Mouse (Mus musculus) CH12.LX (cell line): ENCODE results near the gene Gm13889. TPM values are rescaled to one million over a fixed set of nuclear protein-coding genes. Genes with fewer than 3 reads are reported as not detected.

Experiments
- DNase-seq: peaks from one replicate; pipeline ENCODE4 v3.0.0-alpha.2; 2013; ENCODE audit errors: extremely low read depth
- H3K27ac ChIP-seq: 2 replicates; pipeline ENCODE4 v1.5.1; 2012; ENCODE audit warnings: low read depth, mild to moderate bottlenecking, control low read depth, moderate library complexity; ENCODE audit not compliant: insufficient read depth
- H3K27me3 ChIP-seq: replicated peaks from 2 replicates; pipeline ENCODE3; 2012; ENCODE audit warnings: inconsistent platforms
- H3K36me3 ChIP-seq, 2 experiments: replicated peaks in 1 of 2; 2 replicates each; pipeline versions ENCODE3 to v1.6.1; 2012; ENCODE audit warnings: inconsistent platforms in 1 of 2, low read length in 1 of 2, mild to moderate bottlenecking in 1 of 2, mixed read lengths in 1 of 2, moderate library complexity in 1 of 2; ENCODE audit not compliant: control insufficient read depth in 1 of 2, insufficient read depth in 1 of 2
- H3K4me1 ChIP-seq, 2 experiments: 2 replicates each; pipeline ENCODE4 v1.6.1; 2012; ENCODE audit warnings: inconsistent platforms in 1 of 2, moderate library complexity in 1 of 2; ENCODE audit not compliant: insufficient read depth in 2 of 2, control insufficient read depth in 1 of 2
- H3K4me2 ChIP-seq: 2 replicates; pipeline ENCODE4 v1.6.1; 2012; ENCODE audit warnings: low read depth, mild to moderate bottlenecking, control low read depth; ENCODE audit not compliant: poor library complexity, insufficient read depth, severe bottlenecking
- H3K4me3 ChIP-seq, 3 experiments: fragments of 150-350 bp in 1 of 3; sonication (generic) in 1 of 3; replicated peaks in 1 of 3; 2 replicates each; pipeline versions ENCODE3 to v1.5.1; 2011 to 2012; ENCODE audit warnings: low read depth in 2 of 3, low read length in 2 of 3, mild to moderate bottlenecking in 2 of 3, moderate library complexity in 2 of 3, control low read depth in 1 of 3, improper control_type of control experiment in 1 of 3, inconsistent platforms in 1 of 3, mixed read lengths in 1 of 3; ENCODE audit not compliant: poor library complexity in 1 of 3
- H3K79me2 ChIP-seq: replicated peaks from 2 replicates; pipeline ENCODE4 v1.6.1; 2012; ENCODE audit warnings: mild to moderate bottlenecking, moderate library complexity; ENCODE audit not compliant: control insufficient read depth, poor library complexity, insufficient read depth, severe bottlenecking; ENCODE audit errors: extremely low read depth
- H3K9ac ChIP-seq: 2 replicates; pipeline ENCODE4 v1.6.1; 2012; ENCODE audit warnings: low read depth, mild to moderate bottlenecking, control low read depth, moderate library complexity; ENCODE audit not compliant: insufficient read depth
- H3K9me3 ChIP-seq: replicated peaks from 2 replicates; pipeline ENCODE3; 2012; ENCODE audit warnings: low read length, inconsistent platforms, mixed read lengths
- E2F4 ChIP-seq: IDR thresholded peaks from 2 replicates; pipeline ENCODE4 v1.6.1; 2011; ENCODE audit warnings: low read depth, low read length, improper control_type of control experiment; ENCODE audit not compliant: insufficient replicate concordance
- ELF1 ChIP-seq: IDR thresholded peaks from 2 replicates; pipeline ENCODE4 v1.6.1; 2014; ENCODE audit warnings: low read depth, mild to moderate bottlenecking, inconsistent platforms, low read length, improper control_type of control experiment
- ETS1 ChIP-seq: conservative IDR thresholded peaks from 2 replicates; pipeline ENCODE4 v1.6.1; 2012; ENCODE audit warnings: low read depth, mild to moderate bottlenecking, inconsistent platforms, low read length, improper control_type of control experiment, moderate library complexity
- MAX ChIP-seq: IDR thresholded peaks from 2 replicates; pipeline ENCODE4 v1.6.1; 2011; ENCODE audit warnings: low read length, improper control_type of control experiment
- MAZ ChIP-seq: IDR thresholded peaks from 2 replicates; pipeline ENCODE4 v1.6.1; 2012; ENCODE audit warnings: low read depth, mild to moderate bottlenecking, inconsistent platforms, low read length, improper control_type of control experiment, moderate library complexity
- MXI1 ChIP-seq: IDR thresholded peaks from 2 replicates; pipeline ENCODE4 v1.6.1; 2011; ENCODE audit warnings: mild to moderate bottlenecking, low read depth, low read length, improper control_type of control experiment
- NRF1 ChIP-seq: IDR thresholded peaks from 2 replicates; pipeline ENCODE4 v1.6.1; 2014; ENCODE audit warnings: low read depth, mild to moderate bottlenecking, inconsistent platforms, low read length, improper control_type of control experiment, moderate library complexity
- PAX5 ChIP-seq: IDR thresholded peaks from 2 replicates; pipeline ENCODE4 v1.6.1; 2012; ENCODE audit warnings: low read length, inconsistent platforms, mixed read lengths
- POLR2AphosphoS2 ChIP-seq: IDR thresholded peaks from 2 replicates; pipeline ENCODE4 v1.6.1; 2011; ENCODE audit warnings: low read depth, low read length, improper control_type of control experiment
- RAD21 ChIP-seq: IDR thresholded peaks from 2 replicates; pipeline ENCODE4 v1.6.1; 2011; ENCODE audit warnings: low read depth, mild to moderate bottlenecking, low read length, improper control_type of control experiment, moderate library complexity
- RCOR1 ChIP-seq: conservative IDR thresholded peaks from 2 replicates; pipeline ENCODE4 v1.6.1; 2012; ENCODE audit warnings: low read depth, mild to moderate bottlenecking, inconsistent platforms, low read length, improper control_type of control experiment
- SIN3A ChIP-seq: IDR thresholded peaks from 2 replicates; pipeline ENCODE4 v1.6.1; 2012; ENCODE audit warnings: low read length, improper control_type of control experiment, inconsistent platforms
- TCF12 ChIP-seq: IDR thresholded peaks from 2 replicates; pipeline ENCODE4 v1.6.1; 2014; ENCODE audit warnings: low read depth, mild to moderate bottlenecking, inconsistent platforms, low read length, improper control_type of control experiment
- UBTF ChIP-seq: IDR thresholded peaks from 2 replicates; pipeline ENCODE4 v1.6.1; 2012; ENCODE audit warnings: low read depth, mild to moderate bottlenecking, inconsistent platforms, low read length, improper control_type of control experiment, moderate library complexity
- USF2 ChIP-seq: conservative IDR thresholded peaks from 2 replicates; pipeline ENCODE4 v1.6.1; 2011; ENCODE audit warnings: low read depth, low read length, improper control_type of control experiment
- ZC3H11A ChIP-seq: IDR thresholded peaks from 2 replicates; pipeline ENCODE4 v1.6.1; 2012; ENCODE audit warnings: low read depth, mild to moderate bottlenecking, inconsistent platforms, low read length, improper control_type of control experiment
- ZKSCAN1 ChIP-seq: IDR thresholded peaks from 2 replicates; pipeline ENCODE4 v1.6.1; 2012; ENCODE audit warnings: low read depth, inconsistent platforms, low read length, improper control_type of control experiment, borderline replicate concordance
- ZMIZ1 ChIP-seq: IDR thresholded peaks from 2 replicates; pipeline ENCODE4 v1.6.1; 2012; ENCODE audit warnings: low read depth, mild to moderate bottlenecking, inconsistent platforms, low read length, improper control_type of control experiment
- dilution Hi-C: fragments of 300-500 bp; cut with MboI; formaldehyde crosslinking; loops from 2 replicates; pipeline ENCODE4 v1.14.3; 2020; ENCODE audit warnings: low sequenced_read_pairs; ENCODE audit not compliant: extremely low pct_unique_long_range_greater_than_20kb, extremely low pct_ligation_motif_present
- in situ Hi-C: fragments of 300-500 bp; cut with MboI; formaldehyde crosslinking; loops from 3 replicates; pipeline ENCODE4 v1.14.3; 2019; ENCODE audit warnings: low sequenced_read_pairs, low pct_ligation_motif_present, low pct_unique_long_range_greater_than_20kb, mixed read lengths
- polyA plus RNA-seq: library from polyadenylated mRNA; unstranded; fragments of >175 nt; gene quantifications from 2 replicates; pipeline ENCODE4 v1.2.1, GENCODE M21; 2012; ENCODE audit warnings: low read depth; ENCODE audit not compliant: insufficient read length
- total RNA-seq, 2 experiments: library from RNA; depleted of rRNA; stranded (reverse); fragments of 300-350 nt in 1 of 2; fragments of >200 nt in 1 of 2; gene quantifications; 2 replicates each; pipeline ENCODE4 v1.2.3; 2012 to 2014

Gm13889 gene
- total and polyA plus RNA-seq, 3 experiments = not detected

- Histone ChIP-seq H3K79me2 (no peaks in the 10 kb centered on the region), H3K4me2 (no peak overlapping the region), H3K9ac (no peak overlapping the region), H3K27me3 (no peaks in the 10 kb centered on the region), H3K4me3 (no peak overlapping the region), H3K27ac (no peak overlapping the region), H3K36me3 (peaks cover 64 to 94% of the 10 kb centered on the region in 2 experiments), H3K4me1 (no peaks in the 10 kb centered on the region), H3K9me3 (no peaks in the 10 kb centered on the region)
- TF ChIP-seq RCOR1 (no peak), MXI1 (no peak), MAZ (no peak), ELF1 (no peak), SIN3A (no peak), TCF12 (no peak), UBTF (no peak), USF2 (no peak), ZC3H11A (no peak), NRF1 (no peak), PAX5 (no peak), ZKSCAN1 (no peak), ZMIZ1 (no peak)
- dilution Hi-C loops (no loop called here), in situ Hi-C loops (no loop called here)
- no peak for DNase-seq
Observed at GRCm38 (mm10) chr2:94001411-94001810, 44.4 kb upstream of the Gm13889 start.

DNA sequence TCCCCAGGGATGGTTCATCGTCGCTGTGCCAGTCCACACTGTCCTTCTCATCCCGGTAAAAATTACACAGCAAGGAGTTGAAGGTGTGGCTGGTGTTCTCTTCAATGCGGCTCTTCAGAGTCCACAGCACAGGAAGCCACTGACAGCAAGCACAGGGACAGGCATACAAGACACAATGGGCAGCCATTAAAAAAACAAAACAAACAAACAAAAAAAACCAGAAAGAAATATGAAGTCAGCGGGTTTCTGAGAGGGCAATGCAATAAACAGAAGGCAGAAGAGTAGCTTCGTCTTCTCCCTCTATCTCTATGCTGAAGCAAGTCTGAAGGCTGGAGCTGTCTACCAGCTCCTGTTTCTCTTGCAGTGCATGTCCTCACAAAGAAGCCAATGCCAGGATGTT is 39.3 kb upstream of the Gm13889 start, which contains the start of gene Gm27027:
Gm27027 (minus strand) TSS at position 101 of the 400 bp plus-strand sequence.
- no peak for DNase-seq
- dilution Hi-C loops = no loop called here
- H3K9me3 ChIP-seq = no peaks in the 10 kb centered on the region
- TF ChIP-seq USF2 (no peak), ZC3H11A (no peak), POLR2AphosphoS2 (no peak), ELF1 (no peak), ETS1 (no peak), ZKSCAN1 (no peak), MAX (no peak), E2F4 (no peak), RAD21 (no peak)
- TF ChIP-seq, all 38 proteins: peak for 0
- Histone ChIP-seq H3K4me3 (no peak within 1 kb of the TSS), H3K27ac (no peak within 1 kb of the TSS), H3K4me1 (no peaks in the 10 kb centered on the region), H3K9ac (no peak within 1 kb of the TSS), H3K79me2 (no peaks in the 10 kb centered on the region), H3K27me3 (no peaks in the 10 kb centered on the region), H3K4me2 (no peak within 1 kb of the TSS), H3K36me3 (peaks cover 60 to 96% of the 10 kb centered on the region in 2 experiments)
- in situ Hi-C loops = no loop called here
